Mouse (Mus musculus) small intestine, adult 2 months (tissue): ENCODE data around the gene Angptl6.

ENCODE experiments used
- CTCF ChIP-seq: fragments of 200-500 bp; IDR thresholded peaks from 2 replicates; pipeline ENCODE4 v1.5.1; 2012; ENCODE audit warnings: low read depth, mild to moderate bottlenecking, control low read depth, inconsistent platforms, low read length, moderate library complexity, mixed read lengths; ENCODE audit not compliant: insufficient replicate concordance, insufficient read length; ENCODE audit errors: extremely low read depth
- POLR2A ChIP-seq: fragments of 200-500 bp; IDR thresholded peaks from 2 replicates; pipeline ENCODE4 v1.6.1; 2012; ENCODE audit warnings: low read depth, mild to moderate bottlenecking, control low read depth, inconsistent platforms, low read length, moderate library complexity

- TF ChIP-seq CTCF (no peak), POLR2A (no peak)
Observed at GRCm38 (mm10) chr9:20870211-20871173, 9.0 kb downstream of the Angptl6 start.
